Mouse (Mus musculus) intestine, embryonic 16.5 days (tissue): ENCODE measurements around the gene Nr4a3. TPM values are rescaled to one million over a fixed set of nuclear protein-coding genes. Genes with fewer than 3 reads are reported as not detected.

ENCODE experiments used
- ATAC-seq: fragments of 200-750 bp; cut with Nextera tagmentation; 2 replicates; pipeline ENCODE4 v1.8.0; 2017; ENCODE audit warnings: moderate TSS enrichment, moderate library complexity
- H3K27ac ChIP-seq: fragments of 300-500 bp; sonication (generic); 2 replicates; pipeline ENCODE4 v1.5.1; 2014; ENCODE audit warnings: mild to moderate bottlenecking, low read length
- H3K27me3 ChIP-seq: fragments of 300-500 bp; sonication (generic); replicated peaks from 2 replicates; pipeline ENCODE4 v1.6.1; 2014; ENCODE audit warnings: low read length, control low read depth, mixed read lengths; ENCODE audit not compliant: control insufficient read depth, insufficient read depth
- H3K36me3 ChIP-seq: fragments of 300-500 bp; sonication (generic); 2 replicates; pipeline ENCODE4 v1.6.1; 2014; ENCODE audit warnings: low read length, control low read depth; ENCODE audit not compliant: control insufficient read depth, insufficient read depth
- H3K4me1 ChIP-seq: fragments of 300-500 bp; sonication (generic); 2 replicates; pipeline ENCODE4 v1.6.1; 2014; ENCODE audit warnings: low read length, control low read depth, mixed read lengths; ENCODE audit not compliant: control insufficient read depth, insufficient read depth
- H3K4me2 ChIP-seq: fragments of 300-500 bp; sonication (generic); 2 replicates; pipeline ENCODE4 v1.6.1; 2014; ENCODE audit warnings: low read depth, low read length, control low read depth
- H3K4me3 ChIP-seq: fragments of 300-500 bp; sonication (generic); 2 replicates; pipeline ENCODE4 v1.5.1; 2014; ENCODE audit warnings: mild to moderate bottlenecking, low read length
- H3K9ac ChIP-seq: fragments of 300-500 bp; sonication (generic); 2 replicates; pipeline ENCODE4 v1.6.1; 2014; ENCODE audit warnings: low read depth, low read length
- H3K9me3 ChIP-seq: fragments of 300-500 bp; sonication (generic); 2 replicates; pipeline ENCODE4 v1.6.1; 2016; ENCODE audit warnings: low read length, control low read depth; ENCODE audit not compliant: control insufficient read depth
- WGBS: fragments of 180-500 bp; shearing (Covaris S2); extraction: QIAGEN DNeasy Blood & Tissue Kit; methylation state at CpG from one replicate; pipeline ENCODE4 v1.1.7; 2014; 5-methylcytosine and 5-hydroxymethylcytosine counted together
- polyA plus RNA-seq: library from polyadenylated mRNA; unstranded; fragments of >200 nt; fragmentation: Nextera tagmentation; extraction: Ambion mirVana; gene quantifications from 2 replicates; pipeline ENCODE4 v1.2.1, GENCODE M21; 2015

Nr4a3 gene
- polyA plus RNA-seq, 1 experiment from 2014 or later, result 0.16 TPM

DNA sequence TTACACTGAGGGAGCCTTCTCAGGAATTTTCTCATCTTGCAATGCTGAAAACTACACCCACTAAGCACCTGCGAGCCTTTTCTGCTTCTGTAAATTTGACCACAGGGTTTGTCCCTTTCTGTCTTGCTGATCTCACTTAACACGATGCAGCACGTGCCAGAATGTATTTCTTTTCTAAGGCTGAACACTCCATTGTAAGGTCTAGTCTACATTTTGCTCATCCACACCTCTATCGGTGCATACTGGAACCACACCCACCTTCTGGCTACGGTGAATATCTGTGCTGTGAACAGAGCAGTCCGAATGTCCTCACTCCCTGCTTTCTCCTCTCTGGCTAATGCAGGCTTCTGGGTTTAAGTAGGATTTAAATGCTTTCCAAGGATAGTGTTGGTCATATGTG is 42.5 kb downstream of the Nr4a3 start:
- no peaks in the 10 kb centered on the region; the same call in 1 of the 2 replicates for H3K27me3 ChIP-seq
- H3K4me1 ChIP-seq, result no peaks in the 10 kb centered on the region
- H3K9me3 ChIP-seq, result no peaks in the 10 kb centered on the region
- no peak for ATAC-seq
- H3K4me3 ChIP-seq, result no peak overlapping the region
- no peak overlapping the region for H3K27ac ChIP-seq
- H3K36me3 ChIP-seq, result no peaks in the 10 kb centered on the region
- WGBS, result 85% methylated on average over 6 of the region's 6 CpGs
- no peak overlapping the region for H3K9ac ChIP-seq
- H3K4me2 ChIP-seq, result no peak overlapping the region

- H3K36me3 ChIP-seq, result no peaks in the 10 kb centered on the region
- H3K4me2 ChIP-seq, result no peak overlapping the region
- no peak overlapping the region for H3K4me3 ChIP-seq
- H3K9me3 ChIP-seq, result no peaks in the 10 kb centered on the region
- H3K27ac ChIP-seq, result no peak overlapping the region
- H3K27me3 ChIP-seq, result no peaks in the 10 kb centered on the region
- WGBS, result 81% methylated on average over 3 of the region's 3 CpGs
- no peaks in the 10 kb centered on the region for H3K4me1 ChIP-seq
- H3K9ac ChIP-seq, result no peak overlapping the region
- no peak for ATAC-seq
Measured at GRCm38 (mm10) chr4:48093221-48093620, 48.3 kb downstream of the Nr4a3 start.

DNA sequence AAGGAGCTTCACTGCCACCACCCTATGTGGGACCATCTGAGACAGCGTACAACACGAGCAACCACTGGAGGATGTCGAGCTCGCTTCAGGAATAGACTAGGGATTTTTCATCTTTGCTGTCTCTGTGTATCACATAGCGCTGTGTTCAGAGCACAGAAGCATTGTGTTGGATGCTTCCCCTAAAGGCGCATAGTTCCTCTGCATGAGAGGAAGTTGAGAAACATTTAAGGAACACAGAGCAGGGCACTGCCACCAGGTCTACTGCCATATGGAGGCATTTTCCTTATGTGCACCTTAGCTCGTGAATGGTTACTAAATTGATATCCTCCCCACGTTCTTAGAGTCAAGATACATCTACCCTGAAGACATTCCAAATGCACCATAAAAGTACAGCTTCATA is 55.3 kb downstream of the Nr4a3 start:
- no peak for ATAC-seq
- Histone ChIP-seq H3K9me3 (no peaks in the 10 kb centered on the region), H3K9ac (no peak overlapping the region), H3K36me3 (no peaks in the 10 kb centered on the region), H3K4me3 (no peak overlapping the region), H3K4me1 (no peaks in the 10 kb centered on the region), H3K4me2 (no peak overlapping the region), H3K27ac (no peak overlapping the region), H3K27me3 (no peaks in the 10 kb centered on the region)
- 84% methylated on average over 8 of the region's 8 CpGs for WGBS

GRCm38 (mm10) chr4:48101981-48102380 is 57.0 kb downstream of the Nr4a3 start:
- Histone ChIP-seq H3K27me3 (no peaks in the 10 kb centered on the region), H3K4me3 (no peak overlapping the region), H3K9ac (no peak overlapping the region), H3K9me3 (no peaks in the 10 kb centered on the region), H3K36me3 (no peaks in the 10 kb centered on the region), H3K27ac (no peak overlapping the region), H3K4me1 (no peaks in the 10 kb centered on the region), H3K4me2 (no peak overlapping the region)
- WGBS, result 72% methylated on average over 2 of the region's 2 CpGs
- ATAC-seq, result no peak

GRCm38 (mm10) chr4:48105387-48105786 is 60.4 kb downstream of the Nr4a3 start:
- Histone ChIP-seq H3K36me3 (no peaks in the 10 kb centered on the region), H3K4me3 (no peak overlapping the region), H3K4me2 (no peak overlapping the region), H3K27ac (no peak overlapping the region), H3K9me3 (no peaks in the 10 kb centered on the region), H3K27me3 (no peaks in the 10 kb centered on the region), H3K9ac (no peak overlapping the region), H3K4me1 (no peaks in the 10 kb centered on the region)
- ATAC-seq, result no peak
- WGBS, result 70% methylated on average over 5 of the region's 5 CpGs

DNA sequence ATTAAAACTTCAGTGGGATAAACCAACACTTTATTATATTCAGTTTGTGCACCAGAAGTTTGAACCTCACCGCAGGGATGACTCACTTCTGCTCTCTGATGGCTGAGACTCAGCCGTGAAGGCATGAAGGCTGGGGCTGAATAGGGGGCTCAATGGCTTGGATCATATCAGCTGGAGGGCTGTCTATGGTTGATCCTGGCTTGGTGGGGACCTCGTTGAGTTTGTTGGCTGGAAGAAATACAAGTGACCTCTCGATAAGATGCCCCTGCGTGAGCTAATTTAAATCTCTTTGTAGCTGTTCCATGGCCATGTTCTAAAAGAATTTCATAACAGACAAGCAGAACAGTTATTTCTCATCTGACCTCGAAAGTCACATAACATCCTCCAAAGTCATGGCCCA is 62.1 kb downstream of the Nr4a3 start:
- no peaks in the 10 kb centered on the region for H3K9me3 ChIP-seq
- H3K36me3 ChIP-seq, result no peaks in the 10 kb centered on the region
- H3K27me3 ChIP-seq, result no peaks in the 10 kb centered on the region

DNA sequence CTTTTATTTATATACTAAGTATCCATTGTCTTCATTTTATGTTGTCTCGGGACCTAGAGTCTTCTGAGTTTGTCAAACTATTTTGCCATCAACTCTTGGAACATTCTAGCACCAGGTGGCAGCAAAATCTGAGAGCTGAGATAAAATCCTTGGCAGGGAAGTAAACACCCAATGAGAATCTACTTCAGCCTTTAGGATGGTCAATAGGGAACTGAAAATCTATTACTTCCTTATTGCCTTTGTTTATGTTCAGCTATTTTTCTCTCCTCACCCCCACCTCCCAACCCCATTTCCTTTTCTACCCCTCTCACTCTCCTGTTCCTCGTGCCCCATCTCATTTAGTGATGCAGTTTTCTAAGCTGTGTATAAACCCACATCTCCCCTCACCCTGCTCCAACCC is 63.6 kb downstream of the Nr4a3 start:
- no peaks in the 10 kb centered on the region for H3K9me3 ChIP-seq
- H3K36me3 ChIP-seq, result no peaks in the 10 kb centered on the region
- H3K4me2 ChIP-seq, result no peak overlapping the region
- ATAC-seq, result no peak
- H3K27ac ChIP-seq, result no peak overlapping the region
- 63% methylated on average over 2 of the region's 2 CpGs for WGBS
- H3K4me1 ChIP-seq, result no peaks in the 10 kb centered on the region
- no peak overlapping the region for H3K4me3 ChIP-seq
- no peak overlapping the region for H3K9ac ChIP-seq
- H3K27me3 ChIP-seq, result no peaks in the 10 kb centered on the region

More for the DNA sequence above, 62.1 kb downstream of the Nr4a3 start:
- 88% methylated on average over 6 of the region's 6 CpGs for WGBS
- no peak for ATAC-seq
- H3K4me3 ChIP-seq, result no peak overlapping the region
- H3K27ac ChIP-seq, result no peak overlapping the region
- H3K9ac ChIP-seq, result no peak overlapping the region
- no peak overlapping the region for H3K4me2 ChIP-seq
- no peaks in the 10 kb centered on the region for H3K4me1 ChIP-seq

DNA sequence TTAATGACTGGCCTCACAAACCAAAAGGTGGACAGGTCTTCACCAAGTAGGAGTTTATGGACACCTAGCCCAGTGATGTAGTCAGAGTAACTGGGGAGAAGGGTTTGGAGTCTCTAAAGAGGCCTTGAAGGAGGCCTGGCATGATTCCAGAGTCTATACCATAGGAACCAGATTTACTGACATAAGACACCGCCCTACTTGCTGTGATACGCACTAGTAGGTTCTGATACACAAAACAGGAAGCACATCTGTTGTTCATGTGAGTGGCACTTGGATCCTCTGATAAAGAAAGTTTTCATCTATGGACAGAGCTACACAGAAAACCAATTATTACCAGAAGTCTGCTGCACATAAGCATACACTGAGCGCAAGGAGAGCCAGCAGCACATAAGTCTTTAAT is 65.4 kb downstream of the Nr4a3 start:
- Histone ChIP-seq H3K4me1 (no peaks in the 10 kb centered on the region), H3K4me2 (no peak overlapping the region), H3K9ac (no peak overlapping the region), H3K27ac (no peak overlapping the region), H3K9me3 (no peaks in the 10 kb centered on the region), H3K27me3 (no peaks in the 10 kb centered on the region), H3K36me3 (no peaks in the 10 kb centered on the region), H3K4me3 (no peak overlapping the region)
- no peak for ATAC-seq
- WGBS, result 77% methylated on average over 3 of the region's 3 CpGs

DNA sequence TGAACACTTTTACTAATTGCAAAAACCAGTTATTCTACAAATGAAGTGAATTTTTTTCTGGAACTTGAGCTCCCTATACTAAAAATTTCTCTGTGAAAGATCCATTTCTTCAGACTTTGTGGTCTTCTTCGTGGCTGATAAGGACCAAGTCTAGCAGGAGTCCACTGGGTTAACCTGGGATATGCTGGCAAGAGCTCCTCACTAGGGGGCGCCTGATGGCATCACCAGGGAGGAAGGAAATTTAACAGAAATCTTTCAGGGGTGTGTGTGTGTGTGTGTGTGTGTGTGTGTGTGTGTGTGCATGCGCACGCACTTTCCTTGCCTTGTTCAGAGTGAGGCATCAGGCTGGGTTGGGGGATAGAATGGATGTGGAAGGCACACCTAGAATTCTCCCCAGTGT is 71.2 kb downstream of the Nr4a3 start:
- no peak for ATAC-seq
- Histone ChIP-seq H3K4me2 (no peak overlapping the region), H3K27ac (no peak overlapping the region), H3K9me3 (no peaks in the 10 kb centered on the region), H3K9ac (no peak overlapping the region), H3K27me3 (no peaks in the 10 kb centered on the region), H3K36me3 (no peaks in the 10 kb centered on the region), H3K4me3 (no peak overlapping the region), H3K4me1 (no peaks in the 10 kb centered on the region)
- WGBS, result 61% methylated on average over 4 of the region's 4 CpGs

DNA sequence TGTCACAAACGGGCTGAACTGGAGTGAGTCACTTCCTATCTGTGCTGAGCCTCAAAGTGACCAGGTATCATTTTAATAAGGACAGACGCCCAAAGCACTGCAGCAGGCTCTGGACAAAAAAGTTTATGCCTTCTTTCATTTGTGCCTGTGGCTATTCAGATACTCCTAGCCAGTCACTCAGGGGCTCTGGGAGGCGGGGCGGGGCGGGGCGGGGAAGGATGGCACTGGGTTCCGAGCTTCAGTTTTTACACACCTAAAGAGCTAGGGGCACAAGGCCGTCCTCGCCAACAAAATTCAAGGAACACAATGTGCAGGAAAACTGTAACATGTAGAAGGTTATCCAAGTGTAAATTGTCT is 79.4 kb downstream of the Nr4a3 start:
- Histone ChIP-seq H3K9ac (peak overlapping the region; percentile 96; the same call in 1 of the 2 replicates), H3K9me3 (no peaks in the 10 kb centered on the region), H3K4me2 (peak overlapping the region; percentile 73), H3K36me3 (no peaks in the 10 kb centered on the region), H3K27me3 (no peaks in the 10 kb centered on the region), H3K4me3 (peak overlapping the region; percentile 95), H3K27ac (no peak overlapping the region), H3K4me1 (0 out of 2 replicates have a peak, but pooled peaks cover 5% of the 10 kb centered on the region)
- 4% methylated on average over 9 of the region's 9 CpGs for WGBS
- peak; percentile 88 for ATAC-seq
